Mouse (Mus musculus) cerebellum, adult 11 months (tissue): Measurements from ENCODE around the gene Nit1.

ENCODE experiments used
- DNase-seq: peaks from one replicate; pipeline ENCODE4 v3.0.0; 2022

The Nit1 gene

GRCm38 (mm10) chr1:171345225-171346094 lies at the start of gene Nit1, which contains the start of gene Pfdn2:
Nit1 (minus strand) TSS chr1:171345646.
Pfdn2 (plus strand) TSS chr1:171345670.
- peak; percentile 84 for DNase-seq

- no peak for DNase-seq
These were observed 44.7 kb upstream of the Nit1 start for GRCm38 (mm10) chr1:171390101-171390500.

GRCm38 (mm10) chr1:171388376-171389102 lies 43.1 kb upstream of the Nit1 start, which contains the start of gene Arhgap30:
Arhgap30 (plus strand) TSS chr1:171388954.
- no peak for DNase-seq

GRCm38 (mm10) chr1:171387099-171387498 lies 41.7 kb upstream of the Nit1 start:
- DNase-seq: no peak

GRCm38 (mm10) chr1:171385171-171385570 lies 39.7 kb upstream of the Nit1 start:
- DNase-seq: no peak

GRCm38 (mm10) chr1:171384361-171384760 lies 38.9 kb upstream of the Nit1 start:
- DNase-seq: no peak

- DNase-seq: no peak
These were observed 36.7 kb upstream of the Nit1 start for GRCm38 (mm10) chr1:171382096-171382620.

- DNase-seq: peak; percentile 80
These were observed 34.6 kb upstream of the Nit1 start for GRCm38 (mm10) chr1:171379935-171380599.

- peak; percentile 46 for DNase-seq
These were observed 32.9 kb upstream of the Nit1 start for GRCm38 (mm10) chr1:171378298-171378697.

- DNase-seq: no peak
These were observed 30.2 kb upstream of the Nit1 start for GRCm38 (mm10) chr1:171375646-171376097.

GRCm38 (mm10) chr1:171373946-171374345 lies 28.5 kb upstream of the Nit1 start:
- no peak for DNase-seq

- DNase-seq: no peak
These were observed 27.4 kb upstream of the Nit1 start for GRCm38 (mm10) chr1:171372880-171373279.

- no peak for DNase-seq
These were observed 24.6 kb upstream of the Nit1 start, which contains the start of gene Nectin4 for GRCm38 (mm10) chr1:171369845-171370556. Nectin4 (plus strand) TSS chr1:171370099.

GRCm38 (mm10) chr1:171365934-171366333 lies 20.5 kb upstream of the Nit1 start:
- no peak for DNase-seq

- peak; percentile 72 for DNase-seq
These were observed 16.0 kb upstream of the Nit1 start for GRCm38 (mm10) chr1:171361106-171362103.

- DNase-seq: peak; percentile 80
These were observed 15.2 kb upstream of the Nit1 start, which contains the start of gene Klhdc9 for GRCm38 (mm10) chr1:171360656-171361055. Klhdc9 (minus strand) TSS chr1:171360798.

- peak; percentile 48 for DNase-seq
These were observed 14.8 kb upstream of the Nit1 start for GRCm38 (mm10) chr1:171360253-171360652.

GRCm38 (mm10) chr1:171358421-171358820 lies 13.0 kb upstream of the Nit1 start:
- no peak for DNase-seq

- DNase-seq: no peak
These were observed 11.4 kb upstream of the Nit1 start for GRCm38 (mm10) chr1:171356814-171357213.

GRCm38 (mm10) chr1:171355812-171356340 lies 10.4 kb upstream of the Nit1 start:
- DNase-seq: no peak
